Mouse (Mus musculus) NIH3T3 (cell line): ENCODE measurements at regions not wholly inside any gene's neighbourhood (a gene's known extent, or its start where the extent isn't known, plus 50 kb on each side); places are given as distances from the start of the nearest gene placed in this dataset.

ENCODE experiments used
- DNase-seq: peaks from one replicate; pipeline ENCODE4 v3.0.0-alpha.2; 2012; ENCODE audit warnings: low read depth

GRCm38 (mm10) chr8:49236021-49236821 lies 392.5 kb upstream of the Tenm3 start:
- no peak for DNase-seq

- DNase-seq, result no peak
Observed at GRCm38 (mm10) chr8:49223841-49224420, 380.2 kb upstream of the Tenm3 start.

DNA sequence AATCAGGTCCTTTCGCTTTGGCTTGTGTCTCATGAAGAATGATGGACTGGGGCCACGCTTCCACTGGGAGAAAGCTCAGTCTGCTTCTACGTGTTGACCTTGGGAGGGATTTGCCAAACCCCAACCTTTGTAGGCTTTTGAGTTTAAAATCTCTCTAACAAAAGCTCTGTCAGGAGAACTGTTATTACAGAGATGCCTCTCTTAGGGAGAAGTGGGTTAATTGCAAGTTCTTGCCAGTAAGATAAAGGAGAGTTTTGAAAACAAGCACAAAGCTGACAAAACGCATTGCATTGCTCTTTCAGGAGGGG lies 351.5 kb upstream of the Tenm3 start:
- DNase-seq, result no peak

DNA sequence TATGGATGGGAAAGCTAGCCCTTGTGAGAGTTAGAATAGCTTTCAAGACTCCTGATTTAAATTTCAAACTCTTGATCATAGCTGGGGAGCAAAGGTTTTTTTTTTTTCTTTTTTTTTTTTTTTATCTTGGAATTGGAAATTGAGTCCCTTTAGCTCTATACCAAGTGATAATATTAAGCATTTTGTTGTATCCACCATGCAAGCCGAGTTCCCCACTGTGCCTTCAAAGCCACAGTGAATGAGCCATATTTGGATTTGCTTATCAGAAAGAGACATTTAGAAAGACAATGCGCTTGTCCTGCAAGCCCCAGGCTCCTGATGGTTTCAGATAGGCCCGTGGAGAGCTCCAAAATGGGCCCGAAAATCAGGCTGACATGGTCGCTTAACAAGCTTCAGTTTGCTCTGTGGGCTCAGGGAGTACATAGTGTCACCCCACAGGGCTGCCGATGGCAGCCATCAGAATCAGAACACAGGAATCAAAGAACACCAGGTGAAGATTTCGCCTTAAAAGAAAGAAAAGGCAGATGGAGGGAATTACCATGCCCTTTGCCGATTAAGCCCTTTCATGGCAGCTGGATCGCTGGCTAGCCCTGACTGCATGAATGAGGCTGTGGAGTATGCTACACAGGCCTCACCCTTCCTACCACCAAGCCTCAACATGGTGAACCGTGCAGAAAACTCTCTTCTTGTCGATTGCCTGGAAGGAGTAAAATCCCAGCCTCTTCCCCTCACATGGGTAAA lies 351.0 kb upstream of the Tenm3 start:
- no peak for DNase-seq

GRCm38 (mm10) chr8:49186853-49187252 lies 343.1 kb upstream of the Tenm3 start:
- DNase-seq, result no peak

GRCm38 (mm10) chr8:49175386-49175785 lies 331.6 kb upstream of the Tenm3 start:
- no peak for DNase-seq

DNA sequence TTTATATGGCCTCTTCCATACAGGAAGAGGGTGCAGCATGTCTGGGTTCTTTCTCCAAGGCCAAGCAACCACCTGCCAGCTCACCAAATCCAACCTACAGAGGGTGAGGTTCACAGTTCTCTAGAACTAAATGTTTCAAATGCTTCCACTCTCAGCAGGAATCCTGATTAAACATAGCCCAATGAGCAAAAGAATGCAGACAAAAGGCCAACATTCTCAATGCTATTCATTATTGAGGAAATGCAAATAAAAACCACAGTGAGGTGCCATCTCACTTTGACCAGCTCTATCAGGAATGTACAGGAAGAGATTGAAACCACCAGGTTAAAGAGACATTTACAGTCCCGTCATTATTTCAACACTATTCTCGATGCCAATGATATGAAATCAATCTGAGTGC lies 331.2 kb upstream of the Tenm3 start:
- no peak for DNase-seq

DNA sequence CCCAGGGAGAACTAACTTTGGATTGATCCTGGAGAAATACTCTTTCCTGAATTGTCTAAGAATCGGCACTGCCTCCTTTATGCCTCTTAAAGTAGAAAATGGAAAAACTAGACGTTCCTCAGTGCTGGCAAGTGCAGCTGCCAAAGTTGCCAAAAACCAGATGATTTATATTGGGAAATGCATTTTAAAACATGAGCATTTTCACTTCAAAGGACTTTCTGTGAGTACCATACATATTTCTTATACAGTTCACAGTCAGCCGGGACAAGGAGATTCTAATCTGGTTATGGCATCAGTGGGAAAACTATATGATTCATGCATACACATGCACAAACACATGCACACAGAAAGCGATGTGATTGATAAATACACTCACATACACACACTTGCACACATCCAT lies 315.6 kb upstream of the Tenm3 start:
- no peak for DNase-seq

- no peak for DNase-seq
Observed at GRCm38 (mm10) chr8:49158201-49158600, 314.4 kb upstream of the Tenm3 start.

DNA sequence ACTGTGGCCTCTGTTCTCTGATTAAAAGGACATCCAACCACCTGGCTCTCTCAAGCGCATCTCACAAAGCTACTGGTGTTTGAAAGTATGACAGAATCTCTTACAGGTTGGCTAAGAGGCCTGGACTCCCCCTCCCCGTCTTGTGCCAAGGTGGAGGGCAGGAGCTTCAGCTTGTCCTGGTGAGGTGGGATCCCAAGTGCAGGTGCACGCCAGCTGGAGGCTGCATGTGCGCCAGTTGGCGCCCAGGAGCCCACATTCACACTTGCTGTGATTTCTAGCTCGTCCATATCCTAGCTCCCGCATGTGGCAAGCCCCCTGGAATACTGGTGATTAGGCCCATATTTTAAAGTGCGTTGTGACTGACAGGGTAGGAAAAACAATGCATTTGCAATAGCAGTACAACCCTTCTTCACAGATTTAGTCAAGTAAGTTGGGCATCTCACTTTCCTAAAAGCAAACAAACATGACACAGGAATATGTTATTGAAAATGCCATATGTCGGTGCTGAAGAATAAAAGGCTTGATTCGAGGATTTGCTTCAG lies 292.8 kb upstream of the Tenm3 start:
- no peak for DNase-seq

DNA sequence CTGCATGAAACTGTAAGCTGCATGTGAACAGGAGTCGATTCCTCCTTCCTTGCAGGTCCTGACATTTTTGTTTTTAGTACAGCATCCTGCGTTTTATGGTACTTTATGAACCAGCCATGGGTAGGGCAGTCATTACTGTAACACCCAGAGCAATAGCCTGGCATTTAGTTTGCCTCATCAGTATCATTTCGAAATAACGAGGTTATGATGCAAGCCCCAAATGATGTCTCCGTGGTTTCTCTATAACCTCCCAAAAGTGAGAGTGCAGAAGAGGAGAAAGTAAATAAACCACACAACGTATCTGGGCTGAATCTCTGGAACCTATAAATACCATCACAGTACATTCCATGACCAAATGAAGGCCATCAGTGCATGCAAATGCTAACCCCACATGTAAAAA lies 265.3 kb upstream of the Tenm3 start:
- no peak for DNase-seq

- DNase-seq, result no peak
Observed at GRCm38 (mm10) chr8:49108665-49109064, 264.9 kb upstream of the Tenm3 start.

DNA sequence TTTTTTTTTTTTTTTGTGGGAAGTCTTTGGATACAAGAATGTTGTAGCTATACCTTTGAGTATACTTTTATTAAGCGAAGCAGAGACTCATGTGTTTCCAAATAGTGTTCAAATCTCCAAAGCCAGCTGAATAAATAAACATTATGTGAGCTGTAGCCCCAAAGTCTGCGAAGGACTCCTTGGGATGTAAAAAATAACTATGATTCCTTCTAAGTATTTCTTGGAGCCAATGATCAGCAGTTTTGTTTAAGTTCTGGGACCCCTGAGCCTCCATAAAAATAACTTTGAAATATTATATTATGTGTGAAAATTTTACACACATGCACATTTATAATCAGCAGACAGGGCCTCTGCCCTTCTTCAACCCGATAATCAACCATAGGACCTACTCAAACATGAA lies 262.8 kb upstream of the Tenm3 start:
- DNase-seq, result no peak

DNA sequence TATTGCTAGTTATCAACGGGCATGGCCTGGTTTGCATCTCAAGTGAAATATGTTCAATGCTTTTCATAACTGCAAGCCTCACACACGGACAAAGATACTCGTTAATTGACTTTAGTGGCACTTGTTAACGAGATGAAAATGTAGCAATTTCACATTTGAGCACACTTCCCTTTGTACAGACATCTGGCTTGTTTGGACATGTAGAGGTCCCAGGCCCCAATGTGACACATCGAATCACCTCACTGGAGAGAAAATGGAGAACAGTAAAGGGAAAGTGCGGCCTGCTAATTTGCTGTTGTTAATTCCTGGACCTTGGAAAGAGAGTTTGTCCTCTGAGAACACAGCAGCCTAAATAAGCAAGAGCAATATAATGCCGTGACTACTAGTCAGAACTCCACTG lies 257.4 kb upstream of the Tenm3 start:
- DNase-seq, result no peak

- no peak for DNase-seq
Observed at GRCm38 (mm10) chr8:49084191-49084875, 240.6 kb upstream of the Tenm3 start.

GRCm38 (mm10) chr8:49069451-49069850 lies 225.7 kb upstream of the Tenm3 start:
- DNase-seq, result no peak

- no peak for DNase-seq
Observed at GRCm38 (mm10) chr8:49063256-49063655, 219.5 kb upstream of the Tenm3 start.

GRCm38 (mm10) chr8:49043236-49043635 lies 199.5 kb upstream of the Tenm3 start:
- DNase-seq, result no peak

DNA sequence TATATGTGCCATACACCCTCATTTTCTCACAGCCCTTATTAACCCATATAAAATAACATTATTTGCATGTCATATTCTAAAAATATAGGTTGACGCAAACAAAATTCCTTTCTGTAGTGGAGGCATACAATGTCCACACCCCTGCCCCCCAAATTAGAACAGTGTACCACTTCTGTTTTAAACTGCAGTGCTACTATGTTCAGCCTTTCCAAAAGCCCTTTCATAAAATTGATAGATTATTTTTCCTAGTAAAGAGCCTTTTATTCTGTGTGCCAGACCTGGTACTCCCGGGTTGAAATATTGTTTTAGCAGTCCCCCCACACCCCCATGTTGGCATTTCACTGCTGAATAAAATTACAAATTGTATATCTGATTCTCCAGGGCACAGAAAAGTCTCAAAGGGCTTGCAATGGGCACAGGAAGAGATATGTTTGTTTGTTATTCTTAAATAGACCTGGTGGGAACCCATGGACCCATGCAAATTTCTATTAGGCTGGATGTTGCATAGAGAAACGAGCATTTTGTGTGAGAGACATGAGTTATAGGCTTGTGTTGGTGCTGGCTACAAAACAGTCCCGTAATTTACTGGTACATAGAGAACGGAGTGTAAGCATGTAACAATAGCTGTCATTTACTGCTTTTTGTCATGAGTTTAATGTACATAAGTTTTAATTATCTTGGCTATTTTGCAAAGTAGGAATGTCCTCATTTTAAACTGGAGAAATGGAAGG lies 192.4 kb upstream of the Tenm3 start:
- no peak for DNase-seq

- DNase-seq, result no peak
Observed at GRCm38 (mm10) chr8:49035519-49035918, 191.8 kb upstream of the Tenm3 start.

GRCm38 (mm10) chr8:49030255-49030654 lies 186.5 kb upstream of the Tenm3 start:
- DNase-seq, result no peak

DNA sequence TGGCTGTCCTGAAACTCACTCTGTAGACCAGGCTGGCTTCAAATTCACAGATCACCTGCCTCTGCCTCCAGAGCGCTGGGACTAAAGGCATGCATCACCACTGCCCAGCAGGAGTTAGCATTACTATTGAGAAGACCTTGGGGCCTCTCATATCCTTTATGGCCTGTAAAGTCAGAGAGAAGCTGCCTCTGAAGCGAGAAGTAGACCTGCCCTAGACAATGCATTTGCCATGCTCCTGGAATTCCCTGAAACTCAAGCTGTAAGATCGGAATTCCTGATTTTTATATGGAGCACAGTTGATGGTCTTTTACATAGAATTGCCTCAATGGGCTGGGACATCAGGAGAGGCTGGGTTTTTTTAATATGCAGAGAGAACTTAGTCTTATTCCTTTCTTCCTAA lies 174.0 kb upstream of the Tenm3 start:
- no peak for DNase-seq
